Comparison of ENCODE assay signal across 33 mouse cellular contexts in the genomic region with DNA sequence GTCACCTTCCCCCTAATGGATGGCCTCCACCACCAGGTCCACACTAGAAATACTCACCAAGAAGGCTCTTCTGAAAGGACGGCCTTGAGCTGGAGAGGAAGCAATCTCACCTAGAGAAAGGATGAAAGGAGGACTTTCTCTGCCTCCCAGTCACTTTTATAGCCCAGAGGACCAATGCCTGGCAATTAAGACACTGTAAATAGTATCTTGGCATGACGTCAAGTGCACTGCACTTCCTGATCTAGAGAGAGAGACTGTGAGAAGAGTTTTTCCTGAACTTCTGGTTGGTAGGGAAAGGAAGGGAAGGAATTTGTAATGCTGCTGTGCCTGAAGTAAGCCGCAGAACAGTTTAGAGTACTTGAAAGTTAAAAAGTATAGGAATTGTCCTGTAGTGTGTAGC. TPM values are rescaled to one million over a fixed set of nuclear protein-coding genes. Genes with fewer than 3 reads are reported as not detected.
"Had no signal": no experiment of that assay in that cellular context is flagged by ENCODE, and none has a peak within 500 bp of the region (broad histone marks: within the 10 kb centered on the region; RNA-seq: fewer than 3 reads in every experiment).

No protein-coding gene starts in this region.

- H3K27me3 ChIP-seq: midbrain, embryonic 12.5 days; neural tube, embryonic 13.5 days had no signal

- H3K9ac ChIP-seq: liver, embryonic 14.5 days; midbrain, embryonic 12.5 days; neural tube, embryonic 13.5 days had no signal

- H3K4me2 ChIP-seq: liver, embryonic 11.5 days; midbrain, embryonic 12.5 days; neural tube, embryonic 13.5 days had no signal

- H3K36me3 ChIP-seq: midbrain, embryonic 12.5 days; neural tube, embryonic 13.5 days had no signal

- DNase-seq: kidney, adult 2 months; kidney, postnatal 25 days; layer of hippocampus, postnatal 36 days; lung, adult 2 months; lung, postnatal 10 days; lung, postnatal 36 days; retina, postnatal 1 day; right cerebral cortex, postnatal 25 days; thymus, postnatal 25 days had no signal

- H3K9me3 ChIP-seq: midbrain, embryonic 12.5 days; neural tube, embryonic 13.5 days had no signal

- H3K27ac ChIP-seq: kidney, postnatal 0 days; left cerebral cortex, adult 2 months; liver, embryonic 14.5 days; midbrain, embryonic 12.5 days; neural tube, embryonic 13.5 days had no signal

- H3K4me3 ChIP-seq: left cerebral cortex, adult 2 months; midbrain, embryonic 12.5 days; myocyte; neural tube, embryonic 13.5 days had no signal

- H3K4me1 ChIP-seq: midbrain, embryonic 12.5 days; neural tube, embryonic 13.5 days had no signal

- ATAC-seq: inflammation-experienced regulatory T-cells, adult 6 months; midbrain, embryonic 16.5 days had no signal

RNA-seq across cellular contexts. Expression of gene 2210407C18Rik, which starts 2.5 kb away (rescaled TPM):
- total RNA-seq: layer of hippocampus, adult 8-10 months; layer of hippocampus, postnatal 10 days; layer of hippocampus, postnatal 36 days; left cerebral cortex, adult 2 months; left cerebral cortex, postnatal 10 days; left cerebral cortex, postnatal 36 days; megakaryocyte progenitor cell, adult 5-6 weeks; megakaryocyte-erythroid progenitor cell, adult 5-6 weeks; monocyte, adult 5-6 weeks; neutrophil, adult 5-6 weeks had no signal
- polyA plus RNA-seq: inflammation-experienced regulatory T-cells, adult 6 months; kidney, adult 2 months; kidney, embryonic 14.5 days; kidney, postnatal 0 days; limb, embryonic 11.5 days; limb, embryonic 14.5 days; liver, embryonic 11.5 days; liver, embryonic 14.5 days; lung, adult 2 months; midbrain, embryonic 12.5 days; midbrain, embryonic 16.5 days; myocyte; neural tube, embryonic 13.5 days; spleen, adult 2 months; urinary bladder, adult 2 months had no signal

RNA-seq across cellular contexts. Expression of gene Olfr323, which starts 16.9 kb away (rescaled TPM):
- total RNA-seq: layer of hippocampus, adult 8-10 months; layer of hippocampus, postnatal 10 days; layer of hippocampus, postnatal 36 days; left cerebral cortex, adult 2 months; left cerebral cortex, postnatal 10 days; left cerebral cortex, postnatal 36 days; megakaryocyte progenitor cell, adult 5-6 weeks; megakaryocyte-erythroid progenitor cell, adult 5-6 weeks; monocyte, adult 5-6 weeks; neutrophil, adult 5-6 weeks had no signal
- polyA plus RNA-seq: inflammation-experienced regulatory T-cells, adult 6 months; kidney, adult 2 months; kidney, embryonic 14.5 days; kidney, postnatal 0 days; limb, embryonic 11.5 days; limb, embryonic 14.5 days; liver, embryonic 11.5 days; liver, embryonic 14.5 days; lung, adult 2 months; midbrain, embryonic 12.5 days; midbrain, embryonic 16.5 days; myocyte; neural tube, embryonic 13.5 days; spleen, adult 2 months; thymus, postnatal 0 days; urinary bladder, adult 2 months had no signal

RNA-seq across cellular contexts. Expression of gene Olfr324, which starts 18.4 kb away (rescaled TPM):
- total RNA-seq: layer of hippocampus, adult 8-10 months; layer of hippocampus, postnatal 10 days; layer of hippocampus, postnatal 36 days; left cerebral cortex, adult 2 months; left cerebral cortex, postnatal 10 days; left cerebral cortex, postnatal 36 days; megakaryocyte progenitor cell, adult 5-6 weeks; megakaryocyte-erythroid progenitor cell, adult 5-6 weeks; monocyte, adult 5-6 weeks; neutrophil, adult 5-6 weeks had no signal
- polyA plus RNA-seq: inflammation-experienced regulatory T-cells, adult 6 months; kidney, adult 2 months; kidney, embryonic 14.5 days; kidney, postnatal 0 days; limb, embryonic 11.5 days; limb, embryonic 14.5 days; liver, embryonic 11.5 days; liver, embryonic 14.5 days; lung, adult 2 months; midbrain, embryonic 12.5 days; myocyte; neural tube, embryonic 13.5 days; spleen, adult 2 months; stomach, embryonic 16.5 days; thymus, postnatal 0 days; urinary bladder, adult 2 months had no signal

RNA-seq across cellular contexts. Expression of gene Trim58, which starts 26.9 kb away (rescaled TPM):
- total RNA-seq: layer of hippocampus, postnatal 36 days; left cerebral cortex, adult 2 months; left cerebral cortex, postnatal 36 days; monocyte, adult 5-6 weeks had no signal
- polyA plus RNA-seq: inflammation-experienced regulatory T-cells, adult 6 months; kidney, adult 2 months; kidney, embryonic 14.5 days; myocyte; thymus, postnatal 0 days; urinary bladder, adult 2 months had no signal

RNA-seq across cellular contexts. Expression of gene Olfr325, which starts 35.8 kb away (rescaled TPM):
- total RNA-seq: layer of hippocampus, adult 8-10 months; layer of hippocampus, postnatal 10 days; layer of hippocampus, postnatal 36 days; left cerebral cortex, adult 2 months; left cerebral cortex, postnatal 10 days; left cerebral cortex, postnatal 36 days; megakaryocyte progenitor cell, adult 5-6 weeks; megakaryocyte-erythroid progenitor cell, adult 5-6 weeks; monocyte, adult 5-6 weeks; neutrophil, adult 5-6 weeks had no signal
- polyA plus RNA-seq: inflammation-experienced regulatory T-cells, adult 6 months; kidney, adult 2 months; kidney, embryonic 14.5 days; kidney, postnatal 0 days; limb, embryonic 11.5 days; limb, embryonic 14.5 days; liver, embryonic 11.5 days; liver, embryonic 14.5 days; lung, adult 2 months; midbrain, embryonic 12.5 days; midbrain, embryonic 16.5 days; myocyte; neural tube, embryonic 13.5 days; spleen, adult 2 months; stomach, embryonic 16.5 days; thymus, postnatal 0 days; urinary bladder, adult 2 months had no signal
